Mouse (Mus musculus): ENCODE measurements around the gene Cyp2a22. TPM values are rescaled to one million over a fixed set of nuclear protein-coding genes. Genes with fewer than 3 reads are reported as not detected.
"Not testable (repeated sequence)": the region's sequence is repeated elsewhere in the genome, so short reads cannot be mapped to it uniquely, and the experiment has no call there.

The Cyp2a22 gene
- not detected in 2 replicates for polyA plus RNA-seq (2012; rRNA removed)

DNA sequence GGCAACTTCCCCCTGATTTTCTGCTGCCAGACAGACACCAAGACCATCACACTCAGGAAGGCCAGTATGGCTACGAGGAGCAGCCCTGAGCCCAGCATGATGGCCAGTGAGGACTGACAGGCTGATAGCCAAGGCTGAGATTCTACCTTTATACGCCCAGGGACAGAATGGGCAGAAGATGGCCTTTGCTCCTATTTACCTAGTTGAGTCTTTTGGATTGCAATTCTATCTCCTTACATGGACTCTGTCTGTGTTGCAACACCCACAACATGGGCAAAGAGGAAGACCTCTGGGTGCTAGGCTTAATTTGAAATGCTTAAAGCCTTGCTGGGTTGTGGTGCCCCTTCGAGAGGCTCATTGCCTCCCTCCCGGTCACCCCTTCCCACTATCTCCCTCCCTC, at the start of gene Cyp2a22:
TSS of gene Cyp2a22 (minus strand) at position 123 of the 400 bp plus-strand sequence.
- DNase-seq (ENCODE audit: extremely low spot score in 1 of 2, low spot score in 1 of 2): no peak

DNA sequence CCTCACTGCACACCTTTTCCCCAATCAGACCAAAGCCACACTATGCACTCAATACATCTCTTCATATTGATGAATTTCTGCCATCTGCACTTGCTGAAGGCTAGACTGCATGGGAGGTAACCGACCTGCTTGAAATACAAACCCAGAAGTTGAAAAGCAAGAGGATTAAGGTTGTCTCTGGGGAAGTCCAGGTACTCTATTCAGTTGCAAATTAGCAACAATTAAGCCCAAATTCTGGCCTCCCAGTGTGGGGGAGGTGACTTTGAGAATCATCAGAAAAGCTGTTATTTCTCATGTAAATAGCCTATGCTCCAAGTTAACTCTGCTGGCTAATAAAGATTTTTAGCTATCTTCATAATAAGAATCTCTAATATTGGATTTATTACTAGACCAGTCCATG, 44.0 kb upstream of the Cyp2a22 start:
- DNase-seq (ENCODE audit: extremely low spot score in 1 of 2, low spot score in 1 of 2): not testable (repeated sequence)

DNA sequence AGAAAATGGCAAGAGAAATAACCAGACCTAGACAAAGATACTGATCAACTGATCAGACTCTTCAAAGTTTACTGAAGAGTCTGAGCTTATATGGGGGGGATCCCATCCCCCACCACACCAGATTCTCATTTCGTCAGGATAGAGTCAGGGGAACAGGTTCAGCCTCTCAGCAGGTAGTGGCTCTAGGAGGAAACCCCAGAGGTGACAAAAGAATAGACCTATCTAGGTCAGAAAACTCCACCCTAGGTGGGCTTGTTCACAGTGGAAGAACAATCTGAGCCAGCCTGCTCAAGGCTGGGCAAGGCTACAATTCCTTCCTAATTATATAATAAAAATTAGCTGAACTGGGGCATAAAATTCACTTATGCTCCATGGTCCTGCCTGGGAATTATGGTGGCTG, 43.4 kb upstream of the Cyp2a22 start:
- no peak for DNase-seq (ENCODE audit: extremely low spot score in 1 of 2, low spot score in 1 of 2)

- not testable (repeated sequence) for DNase-seq (ENCODE audit: extremely low spot score in 1 of 2, low spot score in 1 of 2)
Observed at GRCm38 (mm10) chr7:26981937-26982336, 42.8 kb upstream of the Cyp2a22 start.

- not testable (repeated sequence) for DNase-seq (ENCODE audit: extremely low spot score in 1 of 2, low spot score in 1 of 2)
Observed at GRCm38 (mm10) chr7:26981464-26981863, 42.3 kb upstream of the Cyp2a22 start.

GRCm38 (mm10) chr7:26962371-26962770, 23.2 kb upstream of the Cyp2a22 start:
- not testable (repeated sequence) for DNase-seq (ENCODE audit: extremely low spot score in 1 of 2, low spot score in 1 of 2)

DNA sequence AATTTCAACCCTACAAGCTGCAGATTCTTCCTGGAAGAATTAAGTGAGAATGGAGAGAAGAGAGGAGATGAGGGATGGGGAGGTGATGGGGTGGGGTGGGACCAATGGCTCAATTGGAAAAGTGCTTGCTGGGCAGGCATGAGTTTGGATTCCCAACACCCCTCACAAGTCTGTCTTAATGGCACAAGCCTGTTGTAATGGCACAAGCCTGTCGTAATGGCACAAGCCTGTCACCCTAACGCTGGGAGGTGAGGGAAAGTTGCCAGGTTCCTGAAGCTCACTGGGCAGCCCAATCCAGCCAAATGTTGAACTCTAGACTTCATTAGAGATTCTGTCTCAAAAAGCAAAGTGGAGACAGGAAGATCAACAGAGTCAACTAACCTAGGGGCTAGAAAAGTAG, 14.1 kb upstream of the Cyp2a22 start:
- DNase-seq (ENCODE audit: extremely low spot score in 1 of 2, low spot score in 1 of 2): not testable (repeated sequence)

- DNase-seq (ENCODE audit: extremely low spot score in 1 of 2, low spot score in 1 of 2): not testable (repeated sequence)
Observed at GRCm38 (mm10) chr7:26952671-26953070, 13.5 kb upstream of the Cyp2a22 start.

- DNase-seq (ENCODE audit: extremely low spot score in 1 of 2, low spot score in 1 of 2): not testable (repeated sequence)
Observed at GRCm38 (mm10) chr7:26941320-26941925, 2.2 kb upstream of the Cyp2a22 start.

GRCm38 (mm10) chr7:26917114-26917513, 22.1 kb downstream of the Cyp2a22 start:
- not testable (repeated sequence) for DNase-seq (ENCODE audit: extremely low spot score in 1 of 2, low spot score in 1 of 2)

Other genes with a start within 250 kb of the Cyp2a22 start
- gene Cyp2b19, start 182.2 kb downstream of the Cyp2a22 start, polyA plus RNA-seq (2012; rRNA removed): not detected in 2 replicates
- 0.20 and 5.4 TPM in 2 replicates for gene Cyp2g1, start 130.5 kb downstream of the Cyp2a22 start, polyA plus RNA-seq (2012; rRNA removed)
- gene Cyp2a5, start 104.1 kb downstream of the Cyp2a22 start, polyA plus RNA-seq (2012; rRNA removed): 1.2 and 10.3 TPM in 2 replicates
- gene Cyp2a12, start 89.7 kb upstream of the Cyp2a22 start, polyA plus RNA-seq (2012; rRNA removed): not detected in 2 replicates
- 1.2 and 3.7 TPM in 2 replicates for gene Cyp2f2, start 180.5 kb upstream of the Cyp2a22 start, polyA plus RNA-seq (2012; rRNA removed)
- not detected in 2 replicates for gene Cyp2t4, start 214.3 kb upstream of the Cyp2a22 start, polyA plus RNA-seq (2012; rRNA removed)
- 96.1 and 102 TPM in 2 replicates for gene Egln2, start 227.4 kb upstream of the Cyp2a22 start, polyA plus RNA-seq (2012; rRNA removed)
- gene Rab4b, start 239.5 kb upstream of the Cyp2a22 start, polyA plus RNA-seq (2012; rRNA removed): 124 and 128 TPM in 2 replicates
- 0.18 and 0.29 TPM in 2 replicates for gene Gm21983, start 241.7 kb upstream of the Cyp2a22 start, polyA plus RNA-seq (2012; rRNA removed)
- 4.4 TPM in 2 replicates for gene Mia, start 241.8 kb upstream of the Cyp2a22 start, polyA plus RNA-seq (2012; rRNA removed)

All from frontal cortex, adult 2 months (tissue).